In the genomic region with DNA sequence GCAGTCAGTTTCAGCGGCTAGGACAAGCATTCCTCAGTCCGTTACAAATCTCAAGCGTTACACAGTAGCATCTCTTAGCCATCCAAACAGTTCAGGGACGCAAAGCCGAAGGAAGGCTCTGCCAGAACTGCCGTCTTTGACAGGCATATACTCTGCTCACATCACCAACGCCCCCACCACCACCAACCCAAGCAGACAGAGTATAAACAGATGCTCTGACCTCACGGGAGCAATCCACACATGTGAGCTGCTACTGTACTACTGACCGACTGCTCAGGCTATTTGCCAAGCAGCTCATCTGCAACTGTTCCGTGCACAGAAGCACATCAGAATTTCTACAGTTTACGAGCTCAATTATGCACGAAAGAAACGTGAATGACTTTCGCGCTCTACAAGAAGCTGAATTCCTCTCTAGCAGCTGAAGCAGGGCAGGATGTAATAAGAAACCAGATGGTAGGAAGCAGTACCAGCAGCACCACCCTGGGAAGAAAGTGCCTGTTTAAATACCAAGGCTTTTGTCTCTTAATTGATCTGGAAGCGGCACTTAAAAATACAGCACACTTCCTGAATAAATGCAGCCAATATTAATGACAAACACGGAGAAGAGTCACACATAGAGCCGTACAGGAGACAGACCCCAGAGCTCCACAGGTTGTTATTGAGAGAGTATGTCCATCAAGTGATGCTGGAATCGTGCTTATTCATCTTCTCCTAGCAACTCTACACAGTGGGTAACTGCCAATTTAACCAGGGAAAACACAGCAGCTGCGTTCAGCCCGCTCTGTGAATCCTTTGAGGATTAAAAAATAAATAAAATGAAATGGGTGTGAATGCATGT, we compare ENCODE assay signal across 8 mouse cellular contexts. TPM values are rescaled to one million over a fixed set of nuclear protein-coding genes. Genes with fewer than 3 reads are reported as not detected.
DNase-seq lines count a peak whose midpoint lies in the region; ATAC-seq and TF ChIP-seq lines count a peak whose summit lies in the region.

A gene (minus strand): TSS at position 598 of the 838 bp plus-strand sequence.

- H3K9me3 ChIP-seq in lung, postnatal 0 days (ENCODE audit: low read length), result no peaks in the 10 kb centered on the region
- H3K9me3 ChIP-seq in hindbrain, embryonic 16.5 days (ENCODE audit: control insufficient read depth, low read length), result no peaks in the 10 kb centered on the region
- no peaks in the 10 kb centered on the region for H3K9me3 ChIP-seq in neural tube, embryonic 13.5 days

- no peak for TF ChIP-seq EP300 in lung, postnatal 0 days (IDR thresholded peaks at IDR 0.05)

- WGBS in lung, postnatal 0 days, result 8% methylated on average over 21 of the region's 21 CpGs
- 2% methylated on average over 21 of the region's 21 CpGs for WGBS in hindbrain, embryonic 16.5 days
- 6% methylated on average over 21 of the region's 21 CpGs for WGBS in neural tube, embryonic 13.5 days

- TF ChIP-seq CTCF in lung, postnatal 0 days (IDR thresholded peaks at IDR 0.05), result no peak

- H3K27me3 ChIP-seq in lung, postnatal 0 days (replicated peaks; ENCODE audit: insufficient read depth, low read length), result no peaks in the 10 kb centered on the region
- H3K27me3 ChIP-seq in hindbrain, embryonic 16.5 days (replicated peaks; ENCODE audit: control insufficient read depth, insufficient read depth, low read length), result no peaks in the 10 kb centered on the region; the same call in 1 of the 2 replicates
- H3K27me3 ChIP-seq in neural tube, embryonic 13.5 days, result peaks cover 11% of the 10 kb centered on the region; the same call in 1 of the 2 replicates

- H3K27ac ChIP-seq in lung, postnatal 0 days (ENCODE audit: low read length), result no peak within 1 kb of the TSS
- peak within 1 kb of the TSS; percentile 18 for H3K27ac ChIP-seq in hindbrain, embryonic 16.5 days (ENCODE audit: low read depth, low read length)
- H3K27ac ChIP-seq in neural tube, embryonic 13.5 days (replicated peaks), result peak within 1 kb of the TSS; percentile 55; the same call in 1 of the 2 replicates

- intact Hi-C loops in left cerebral cortex, postnatal 14 days (cut with DNase I), result loop anchor here (5.0 kb wide), 1 partner anchor 138 kb away; no protein-coding TSS in a partner anchor

- H3K4me1 ChIP-seq in lung, postnatal 0 days (ENCODE audit: insufficient read depth, low read depth, low read length), result no peaks in the 10 kb centered on the region
- peaks cover 13% of the 10 kb centered on the region for H3K4me1 ChIP-seq in hindbrain, embryonic 16.5 days (ENCODE audit: control insufficient read depth, insufficient read depth, low read depth, low read length)
- peaks cover 26% of the 10 kb centered on the region for H3K4me1 ChIP-seq in neural tube, embryonic 13.5 days (replicated peaks)

- no peak within 1 kb of the TSS for H3K4me3 ChIP-seq in lung, postnatal 0 days (ENCODE audit: low read depth, low read length)
- peak within 1 kb of the TSS; percentile 43 for H3K4me3 ChIP-seq in hindbrain, embryonic 16.5 days (ENCODE audit: low read length)
- peak within 1 kb of the TSS; percentile 39 for H3K4me3 ChIP-seq in neural tube, embryonic 13.5 days

- no peak within 1 kb of the TSS for H3K9ac ChIP-seq in lung, postnatal 0 days (replicated peaks; ENCODE audit: low read depth)
- H3K9ac ChIP-seq in hindbrain, embryonic 16.5 days (ENCODE audit: low read depth, low read length), result peak within 1 kb of the TSS; percentile 53
- peak within 1 kb of the TSS; percentile 6 for H3K9ac ChIP-seq in neural tube, embryonic 13.5 days

- ATAC-seq in lung, postnatal 0 days, result no peak
- ATAC-seq in hindbrain, embryonic 16.5 days, result peak; percentile 93
- peak; percentile 95 for ATAC-seq in neural tube, embryonic 13.5 days (ENCODE audit: low read depth)
- no peak for ATAC-seq in erythroblast, adult 5-6 weeks (replicated peaks; ENCODE audit: low FRiP score, poor library complexity, severe bottlenecking)

- peak; percentile 4 for DNase-seq in lung, postnatal 0 days (ENCODE audit: low spot score)
- DNase-seq in lung, postnatal 25 days (ENCODE audit: low spot score), result no peak
- DNase-seq in fibroblast of lung, adult 2 months (ENCODE audit: low read depth), result peak; percentile 13
- peak; percentile 46 to 58 for DNase-seq in left cerebral cortex, postnatal 14 days (ENCODE audit: low spot score in 2 of 2)
- DNase-seq in ovary, adult 18-20 months (ENCODE audit: low spot score), result no peak

- H3K36me3 ChIP-seq in lung, postnatal 0 days (ENCODE audit: insufficient read depth, low read length), result no peaks in the 10 kb centered on the region
- no peaks in the 10 kb centered on the region for H3K36me3 ChIP-seq in hindbrain, embryonic 16.5 days (ENCODE audit: control insufficient read depth, insufficient read depth, low read length)
- H3K36me3 ChIP-seq in neural tube, embryonic 13.5 days, result no peaks in the 10 kb centered on the region

- no peak within 1 kb of the TSS; the same call in 1 of the 2 replicates for H3K4me2 ChIP-seq in lung, postnatal 0 days (replicated peaks; ENCODE audit: low read depth, low read length)
- peak within 1 kb of the TSS; percentile 66 for H3K4me2 ChIP-seq in hindbrain, embryonic 16.5 days (ENCODE audit: low read length)
- peak within 1 kb of the TSS; percentile 66 for H3K4me2 ChIP-seq in neural tube, embryonic 13.5 days

RNA-seq across cellular contexts. Expression of the gene that starts here (rescaled TPM):
- 11.6 and 13.5 TPM in 2 replicates for polyA plus RNA-seq in lung, postnatal 0 days (2015; fragmentation: Nextera tagmentation; extraction: Ambion mirVana)
- 9.8 and 12.6 TPM in 2 replicates for polyA plus RNA-seq in hindbrain, embryonic 16.5 days (2015; fragmentation: Nextera tagmentation; extraction: Ambion mirVana)
- total RNA-seq in left cerebral cortex, postnatal 14 days (2021), result 100 to 1,000 TPM; 123 to 133 TPM
- polyA plus RNA-seq in neural tube, embryonic 13.5 days (2015; fragmentation: Nextera tagmentation; extraction: Ambion mirVana), result 5.1 and 8.6 TPM in 2 replicates
- total RNA-seq in erythroblast, adult 5-6 weeks (2015; ENCODE audit: low replicate concordance), result not detected in 2 replicates
- total RNA-seq in erythroblast, adult 5-6 weeks (2017; ENCODE audit: low replicate concordance), result not detected in 2 replicates

Comparison
In these comparisons a context has a peak if more than half of its experiments do, and no peak if none do; other contexts are left out.
1. RNA of the gene that starts here (total RNA-seq): 123 to 133 TPM in left cerebral cortex, postnatal 14 days; not detected in erythroblast, adult 5-6 weeks; every median in the first group is over 100 times any median in the second.
2. DNase-seq: peak in lung, postnatal 0 days (single experiment), fibroblast of lung, adult 2 months (single experiment) and left cerebral cortex, postnatal 14 days (2 of 2); none in lung, postnatal 25 days (single experiment) and ovary, adult 18-20 months (single experiment).
3. ATAC-seq: peak in hindbrain, embryonic 16.5 days (single experiment) and neural tube, embryonic 13.5 days (single experiment); none in lung, postnatal 0 days (single experiment) and erythroblast, adult 5-6 weeks (single experiment).